14 mouse cellular contexts compared by ENCODE assay signal in the genomic region with DNA sequence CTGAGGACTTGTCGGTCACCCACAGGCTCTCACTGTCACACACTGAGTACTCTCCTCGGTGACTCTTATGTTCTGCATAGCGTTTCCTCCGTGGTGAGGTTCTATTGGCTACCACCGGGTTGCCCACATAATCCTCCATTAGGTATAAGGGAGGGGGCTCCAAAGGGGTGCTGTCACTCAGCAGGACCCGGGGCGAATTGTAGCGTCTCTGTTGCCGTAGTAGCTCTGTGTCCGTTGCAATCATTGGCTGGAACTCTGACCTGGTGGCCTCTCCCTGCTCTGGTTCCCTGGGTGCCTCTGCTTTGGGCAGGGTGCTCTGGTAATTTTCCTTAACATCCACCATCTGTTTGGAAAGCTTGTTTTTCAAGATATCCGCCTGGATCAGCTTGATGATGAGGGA.
DNase-seq lines count a peak whose midpoint lies in the region; TF ChIP-seq lines count a peak whose summit lies in the region.
"Had no signal": no experiment of that assay in that cellular context is flagged by ENCODE, and none has a peak within 500 bp of the region (broad histone marks: within the 10 kb centered on the region; RNA-seq: fewer than 3 reads in every experiment).

No protein-coding gene starts in this region.

- intact Hi-C loops in gastrocnemius, adult 2 months (cut with DNase I) = no loop called here

- TF ChIP-seq CTCF in gastrocnemius, adult 2 months (IDR thresholded peaks at IDR 0.05) = no peak

- peak overlapping the region; percentile 6; the same call in 1 of the 2 replicates for H3K27ac ChIP-seq in gastrocnemius, adult 2 months

- DNase-seq in gastrocnemius, adult 2 months = no peak
- no peak for DNase-seq in gastrocnemius, adult 18-20 months (ENCODE audit: low spot score)
- DNase-seq in heart, adult 11 months = peak; percentile 92
- no peak for DNase-seq in heart, adult 8-10 months (ENCODE audit: low spot score)
- DNase-seq: adrenal gland, adult 2 months; adrenal gland, adult 8-10 months; adrenal gland, postnatal 10 days; adrenal gland, postnatal 14 days; adrenal gland, postnatal 25 days; adrenal gland, postnatal 36 days; B cell, adult 2 months; cerebellum, adult 11 months; cerebellum, adult 11-12 months; cerebellum, adult 18-20 months had no signal

- H3K4me3 ChIP-seq in gastrocnemius, adult 2 months = no peak overlapping the region
